Mouse (Mus musculus): ENCODE data around the gene Gcnt4.

Gcnt4 gene

DNA sequence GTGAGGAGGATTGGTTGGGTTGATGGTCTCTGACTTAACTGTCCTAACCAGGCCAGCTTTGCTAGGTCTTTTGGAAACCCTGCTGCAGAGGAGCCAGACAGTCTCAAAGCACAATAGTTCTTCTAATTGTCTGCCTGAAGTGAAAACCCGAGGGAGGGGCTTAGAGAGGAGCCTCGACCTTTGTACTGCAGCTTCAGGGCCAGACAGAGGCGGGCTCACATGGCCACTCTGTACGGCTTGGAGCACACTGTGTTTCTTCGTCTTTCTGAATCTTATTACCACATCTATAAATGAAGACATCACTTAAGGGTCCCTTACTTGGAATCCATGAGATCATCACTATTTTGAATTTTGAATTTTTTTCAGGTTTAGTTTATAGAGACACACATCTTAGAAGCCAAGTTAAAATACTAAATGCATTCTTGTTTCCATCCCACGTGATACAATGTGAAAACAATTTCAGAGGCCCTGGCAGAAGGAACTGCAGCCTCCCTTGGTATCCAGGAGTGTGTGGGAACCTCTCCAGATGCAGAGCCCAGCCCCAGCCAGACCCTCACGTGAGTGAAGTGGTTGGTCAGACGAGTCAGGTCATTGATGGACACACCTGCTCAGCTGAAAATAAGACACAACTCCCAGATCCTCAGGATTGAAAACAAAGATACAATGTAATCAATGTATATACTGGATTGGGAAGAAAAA is 69.0 kb downstream of the Gcnt4 start:
- DNase-seq = no peak

DNA sequence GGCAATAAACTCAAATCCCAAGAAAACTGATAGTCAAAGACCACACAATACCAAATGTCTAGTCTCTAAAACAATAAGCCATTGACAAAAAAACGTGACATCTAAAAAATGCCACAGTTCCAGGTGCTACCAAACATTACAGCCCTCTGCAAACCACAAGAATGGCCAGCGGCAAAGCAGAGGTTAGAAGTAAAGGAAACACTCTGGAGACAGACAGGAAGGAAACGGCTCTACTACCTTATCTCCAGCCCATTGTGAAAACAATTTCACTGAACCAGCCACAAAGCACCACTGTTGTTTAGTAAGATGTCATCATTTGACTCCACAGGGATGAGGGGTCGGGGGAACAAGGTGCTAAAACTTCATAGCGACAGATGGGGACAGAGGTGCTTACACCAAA is 70.8 kb downstream of the Gcnt4 start:
- DNase-seq = peak in 1 of 2 experiments; percentile 16

DNA sequence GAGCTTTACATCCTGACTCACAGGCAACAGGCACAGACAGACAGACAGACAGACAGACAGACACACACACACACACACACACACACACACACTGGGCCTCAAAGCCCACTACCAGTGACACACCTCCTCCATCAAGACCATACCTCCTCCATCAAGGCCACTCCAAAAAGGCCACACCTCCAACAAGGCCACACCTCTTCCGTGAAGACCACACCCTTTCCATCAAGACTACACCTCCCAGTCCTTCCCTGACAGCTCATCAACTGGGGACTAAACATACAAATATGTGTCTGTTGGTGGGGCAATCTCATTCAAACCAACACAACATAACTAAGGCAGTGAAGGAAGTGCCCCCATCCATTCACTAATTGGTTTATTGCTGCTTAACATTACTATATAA is 72.6 kb downstream of the Gcnt4 start:
- no peak for DNase-seq

Data from thymus, postnatal 36 days (tissue).